Mouse (Mus musculus) embryonic facial prominence, embryonic 15.5 days (tissue): ENCODE measurements around the gene Fgd2. TPM values are rescaled to one million over a fixed set of nuclear protein-coding genes. Genes with fewer than 3 reads are reported as not detected.

ENCODE experiments used
- ATAC-seq: fragments of 200-750 bp; cut with Nextera tagmentation; 2 replicates; pipeline ENCODE4 v1.8.0; 2017; ENCODE audit warnings: low read depth, moderate TSS enrichment; ENCODE audit not compliant: insufficient number of reproducible peaks, low FRiP score, low TSS enrichment
- H3K27ac ChIP-seq: fragments of 300-500 bp; sonication (generic); replicated peaks from 2 replicates; pipeline ENCODE4 v1.5.1; 2015; ENCODE audit warnings: mild to moderate bottlenecking, inconsistent platforms
- H3K27me3 ChIP-seq: fragments of 300-500 bp; sonication (generic); 2 replicates; pipeline ENCODE4 v1.6.1; 2015; ENCODE audit warnings: inconsistent platforms
- H3K36me3 ChIP-seq: fragments of 300-500 bp; sonication (generic); 2 replicates; pipeline ENCODE4 v1.6.1; 2015; ENCODE audit warnings: mild to moderate bottlenecking, inconsistent platforms
- H3K4me1 ChIP-seq: fragments of 300-500 bp; sonication (generic); 2 replicates; pipeline ENCODE4 v1.6.1; 2015; ENCODE audit warnings: inconsistent platforms
- H3K4me2 ChIP-seq: fragments of 300-500 bp; sonication (generic); replicated peaks from 2 replicates; pipeline ENCODE4 v1.6.1; 2015; ENCODE audit warnings: mild to moderate bottlenecking, inconsistent platforms
- H3K4me3 ChIP-seq: fragments of 300-500 bp; sonication (generic); replicated peaks from 2 replicates; pipeline ENCODE4 v1.5.1; 2015; ENCODE audit warnings: mild to moderate bottlenecking, inconsistent platforms
- H3K9ac ChIP-seq: fragments of 300-500 bp; sonication (generic); 2 replicates; pipeline ENCODE4 v1.6.1; 2015; ENCODE audit warnings: inconsistent platforms
- H3K9me3 ChIP-seq: fragments of 300-500 bp; sonication (generic); replicated peaks from 2 replicates; pipeline ENCODE4 v1.6.1; 2016; ENCODE audit warnings: inconsistent platforms
- WGBS: fragments of 180-500 bp; shearing (Covaris S2); methylation state at CpG from one replicate; pipeline ENCODE4 v1.1.7; 2015; 5-methylcytosine and 5-hydroxymethylcytosine counted together
- polyA plus RNA-seq: library from polyadenylated mRNA; unstranded; fragments of >200 nt; fragmentation: Nextera tagmentation; extraction: Ambion mirVana; gene quantifications from 2 replicates; pipeline ENCODE4 v1.2.1, GENCODE M21; 2015

Gene Fgd2
- polyA plus RNA-seq, 1 experiment from 2014 or later = 14.5 TPM

DNA sequence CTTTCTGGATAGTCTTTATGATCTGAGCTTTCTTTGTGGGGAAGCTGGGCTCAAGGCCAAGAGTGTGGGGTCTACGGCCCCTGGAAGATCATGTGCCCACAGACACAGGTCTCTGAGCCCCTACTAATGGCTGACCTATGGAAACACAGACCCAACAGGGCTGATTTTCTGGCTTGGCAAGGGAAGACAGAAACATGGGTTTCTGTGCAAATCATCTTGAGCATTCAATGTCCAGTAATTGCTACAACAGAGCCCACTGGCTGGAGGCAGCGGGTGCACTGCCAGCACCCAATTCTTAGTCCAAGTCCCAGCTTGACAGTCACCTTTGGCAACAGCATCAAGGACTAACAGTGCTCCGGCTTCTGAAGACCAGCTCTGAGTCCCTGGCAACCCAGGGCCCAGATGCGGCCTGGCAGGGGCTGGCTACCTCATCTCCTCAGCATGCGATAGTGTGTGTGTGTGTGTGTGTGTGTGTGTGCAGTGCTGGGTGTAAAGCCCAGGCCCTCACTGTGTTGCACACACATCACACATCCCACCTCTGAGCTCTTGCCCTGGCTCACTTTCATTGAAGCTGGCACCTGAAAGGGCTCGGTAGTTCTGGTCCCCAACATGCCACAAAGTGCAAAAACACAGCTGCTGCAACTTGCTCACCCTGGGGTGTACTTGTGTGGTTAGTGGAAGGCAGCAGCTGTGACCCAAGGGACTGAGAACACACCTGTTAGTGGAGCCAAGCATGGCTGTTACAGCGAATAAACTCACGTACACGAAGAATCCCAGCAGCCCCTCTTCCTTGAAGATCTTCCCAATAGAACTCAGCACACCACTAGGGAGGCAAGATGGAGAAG lies 22.5 kb upstream of the Fgd2 start:
- WGBS = 86% methylated on average over 9 of the region's 9 CpGs
- no peak overlapping the region for H3K4me2 ChIP-seq

DNA sequence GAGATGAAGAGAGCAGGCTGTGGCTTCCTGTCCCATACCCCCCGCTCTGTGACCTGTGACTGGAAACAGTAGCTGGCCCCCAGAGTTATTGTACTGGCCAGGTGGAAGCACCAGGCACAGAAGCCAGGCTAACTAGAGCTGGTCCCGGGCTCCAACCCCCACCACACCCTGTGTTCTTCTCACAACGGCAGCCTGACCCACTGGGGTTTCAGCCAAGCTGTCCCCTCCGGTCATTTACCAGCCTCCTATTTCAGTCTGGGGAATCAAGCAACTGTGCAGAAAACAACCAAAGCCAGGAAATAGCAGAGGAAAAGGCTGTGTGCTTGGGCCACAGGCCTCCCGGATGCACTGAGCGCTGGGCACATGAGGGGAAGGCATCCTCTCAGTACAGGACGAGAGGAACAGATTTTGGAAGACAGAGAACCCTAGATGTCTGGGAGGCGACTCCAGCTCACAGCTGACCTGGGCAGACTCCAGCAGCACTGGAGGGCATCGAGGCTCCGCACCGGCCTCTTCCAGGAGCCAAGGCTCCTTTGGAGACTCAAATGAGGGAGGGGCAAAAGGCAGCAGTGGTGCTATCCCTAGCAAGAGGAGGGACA lies 21.4 kb upstream of the Fgd2 start:
- Histone ChIP-seq H3K9ac (no peak overlapping the region), H3K27ac (no peak overlapping the region; the same call in 1 of the 2 replicates), H3K4me2 (no peak overlapping the region), H3K4me3 (no peak overlapping the region), H3K27me3 (no peaks in the 10 kb centered on the region), H3K9me3 (no peaks in the 10 kb centered on the region), H3K4me1 (peaks cover 46% of the 10 kb centered on the region), H3K36me3 (peaks cover 69% of the 10 kb centered on the region)
- WGBS = 79% methylated on average over 11 of the region's 11 CpGs
- no peak for ATAC-seq

More for the DNA sequence above, 22.5 kb upstream of the Fgd2 start:
- ATAC-seq = no peak
- no peak overlapping the region for H3K4me3 ChIP-seq
- no peak overlapping the region for H3K9ac ChIP-seq
- peaks cover 40% of the 10 kb centered on the region for H3K4me1 ChIP-seq
- H3K36me3 ChIP-seq = peaks cover 75% of the 10 kb centered on the region
- H3K27ac ChIP-seq = no peak overlapping the region; the same call in 1 of the 2 replicates
- H3K27me3 ChIP-seq = no peaks in the 10 kb centered on the region
- H3K9me3 ChIP-seq = no peaks in the 10 kb centered on the region

DNA sequence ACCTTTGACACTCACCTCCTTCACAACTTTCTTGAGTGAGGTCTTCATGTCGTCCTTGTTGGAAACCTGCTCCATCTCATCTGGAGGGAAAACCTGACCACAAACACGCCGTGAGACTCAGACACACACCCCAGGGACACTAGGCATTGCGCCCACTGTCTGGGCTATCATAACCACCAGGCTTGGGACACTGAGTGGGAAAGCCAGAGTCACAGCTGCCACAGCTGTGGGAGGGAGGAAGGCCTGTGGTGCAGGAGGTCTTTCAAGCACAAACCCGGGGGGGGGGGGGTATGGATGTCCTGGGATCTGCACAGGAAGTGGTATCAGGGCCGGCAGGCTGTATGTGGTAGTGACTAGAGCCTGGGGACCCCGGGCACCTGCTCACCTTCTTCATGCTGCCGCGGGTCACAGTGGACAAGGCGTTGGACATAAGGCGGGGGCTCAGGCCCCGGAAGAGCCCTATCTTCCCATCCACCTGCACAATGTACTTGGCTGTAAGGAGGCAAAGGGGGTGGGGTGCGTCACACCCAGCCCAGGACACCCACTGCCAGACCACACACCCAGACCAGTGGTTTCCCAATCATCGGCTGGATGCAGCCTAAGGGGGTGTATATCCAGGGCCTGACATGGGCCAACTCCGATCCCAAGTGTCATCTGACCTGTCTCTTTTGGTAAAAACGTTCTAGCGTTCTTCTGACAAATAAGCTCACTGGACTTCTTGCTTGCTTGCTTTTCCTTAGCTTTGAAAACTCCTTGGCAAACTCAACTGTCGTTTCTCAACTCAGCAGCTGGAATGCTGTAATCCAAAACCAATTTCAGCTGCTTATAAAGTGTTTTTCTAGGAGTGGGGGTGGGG lies 20.1 kb upstream of the Fgd2 start:
- H3K9ac ChIP-seq = no peak overlapping the region
- peak overlapping the region; percentile 22; the same call in 1 of the 2 replicates for H3K4me2 ChIP-seq
- WGBS = 60% methylated on average over 18 of the region's 18 CpGs
- ATAC-seq = no peak
- no peaks in the 10 kb centered on the region for H3K9me3 ChIP-seq
- peaks cover 63% of the 10 kb centered on the region for H3K36me3 ChIP-seq
- H3K4me3 ChIP-seq = no peak overlapping the region
- peaks cover 52% of the 10 kb centered on the region for H3K4me1 ChIP-seq
- H3K27me3 ChIP-seq = no peaks in the 10 kb centered on the region
- H3K27ac ChIP-seq = peak overlapping the region; percentile 92

DNA sequence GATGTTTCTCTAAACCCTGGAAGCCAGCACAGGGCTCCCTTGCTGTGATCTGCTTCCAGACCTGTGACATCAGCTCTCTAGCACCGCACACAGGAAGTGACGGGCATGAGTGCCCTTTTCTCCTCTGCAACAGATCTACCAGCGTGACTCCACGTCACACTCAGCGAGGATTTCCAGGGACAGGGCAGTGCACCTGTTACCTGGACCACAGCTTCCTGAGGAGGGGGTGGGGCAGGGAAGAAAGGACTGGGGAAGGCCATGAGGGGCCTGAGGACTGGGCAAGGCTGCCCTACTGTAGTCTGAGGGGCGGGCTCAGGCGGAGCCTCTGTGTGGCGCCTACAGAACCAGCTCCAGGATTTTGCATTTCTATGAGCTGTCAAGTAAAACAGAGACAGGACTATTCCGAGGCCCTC lies 19.1 kb upstream of the Fgd2 start:
- H3K36me3 ChIP-seq = peaks cover 53% of the 10 kb centered on the region
- peak overlapping the region; percentile 92 for H3K27ac ChIP-seq
- peak; percentile 20 for ATAC-seq
- no peak overlapping the region; the same call in 1 of the 2 replicates for H3K4me3 ChIP-seq
- H3K9ac ChIP-seq = no peak overlapping the region
- 12% methylated on average over 9 of the region's 9 CpGs for WGBS
- H3K4me1 ChIP-seq = peaks cover 62% of the 10 kb centered on the region
- H3K9me3 ChIP-seq = no peaks in the 10 kb centered on the region
- H3K4me2 ChIP-seq = peak overlapping the region; percentile 22
- H3K27me3 ChIP-seq = no peaks in the 10 kb centered on the region

DNA sequence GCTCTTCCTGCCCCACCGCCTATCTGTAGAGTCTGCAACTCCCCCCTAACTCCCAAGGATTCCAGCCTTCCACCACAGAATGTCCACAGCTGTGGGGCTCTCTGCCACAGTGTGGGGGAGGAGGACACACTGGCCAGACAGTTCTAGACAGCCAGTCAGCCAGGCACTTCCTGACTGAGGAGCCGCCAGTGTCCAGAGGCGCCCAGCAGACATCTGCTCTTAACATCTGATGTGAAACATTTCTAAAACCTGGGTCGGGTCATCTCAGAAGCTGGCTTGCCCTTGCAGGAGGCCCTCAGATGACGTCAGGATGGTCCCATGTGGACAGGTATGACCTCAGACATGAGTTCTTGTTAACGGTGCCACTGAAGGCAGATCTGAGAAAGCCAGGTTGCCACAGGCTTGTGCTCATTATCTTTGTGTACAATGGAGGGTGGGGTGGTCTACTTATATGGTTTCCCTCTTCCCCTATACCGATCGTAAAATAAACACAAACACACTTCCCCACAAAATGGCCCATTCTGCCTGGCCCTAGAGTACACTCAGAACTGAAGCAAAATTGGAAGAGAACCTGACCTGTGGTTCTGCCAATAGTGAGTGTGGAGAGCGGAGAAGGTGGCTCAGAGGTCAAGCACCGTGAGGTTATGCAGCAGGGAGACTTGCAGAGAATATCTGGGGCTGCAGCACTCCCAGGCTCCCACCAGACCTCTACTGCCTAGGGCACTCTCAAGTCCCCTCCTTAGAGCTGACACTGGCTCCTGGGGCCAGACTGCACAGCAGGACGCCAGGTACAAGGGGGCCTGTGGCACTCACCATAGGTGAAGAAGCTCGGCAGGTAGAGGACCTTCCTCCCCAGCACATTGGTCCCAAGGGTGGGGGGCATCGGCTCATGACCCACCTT lies 18.5 kb upstream of the Fgd2 start:
- H3K27me3 ChIP-seq = no peaks in the 10 kb centered on the region
- H3K9ac ChIP-seq = no peak overlapping the region
- H3K4me1 ChIP-seq = peaks cover 64% of the 10 kb centered on the region
- WGBS = 42% methylated on average over 13 of the region's 13 CpGs
- no peak overlapping the region for H3K4me3 ChIP-seq
- ATAC-seq = peak; percentile 56
- peaks cover 47% of the 10 kb centered on the region for H3K36me3 ChIP-seq
- H3K4me2 ChIP-seq = peak overlapping the region; percentile 22; the same call in 1 of the 2 replicates
- H3K27ac ChIP-seq = peak overlapping the region; percentile 92
- H3K9me3 ChIP-seq = no peaks in the 10 kb centered on the region

DNA sequence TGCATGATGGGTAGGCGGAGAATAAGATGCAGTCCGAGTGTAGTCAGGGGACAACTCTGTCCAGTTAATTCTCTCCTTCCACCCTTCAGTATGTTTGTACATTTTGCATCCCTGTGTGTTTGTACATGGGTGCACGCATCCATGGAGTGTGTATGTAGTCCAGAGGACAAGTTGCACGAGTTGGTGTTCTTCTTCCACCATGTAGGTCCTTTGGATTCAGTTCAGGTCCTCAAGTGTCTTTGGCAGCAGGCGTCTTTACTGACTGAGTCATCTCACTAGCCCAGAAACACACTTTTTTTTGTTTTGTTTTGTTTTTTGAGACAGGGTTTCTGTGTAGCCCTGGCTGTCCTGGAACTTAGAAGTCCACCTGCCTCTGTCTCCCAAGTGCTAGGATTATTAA lies 17.5 kb upstream of the Fgd2 start:
- Histone ChIP-seq H3K9ac (no peak overlapping the region), H3K36me3 (peaks cover 37% of the 10 kb centered on the region), H3K9me3 (no peaks in the 10 kb centered on the region), H3K4me1 (peaks cover 68% of the 10 kb centered on the region), H3K27ac (no peak overlapping the region), H3K4me3 (no peak overlapping the region), H3K4me2 (no peak overlapping the region), H3K27me3 (no peaks in the 10 kb centered on the region)
- WGBS = 84% methylated on average over 5 of the region's 5 CpGs
- no peak for ATAC-seq

DNA sequence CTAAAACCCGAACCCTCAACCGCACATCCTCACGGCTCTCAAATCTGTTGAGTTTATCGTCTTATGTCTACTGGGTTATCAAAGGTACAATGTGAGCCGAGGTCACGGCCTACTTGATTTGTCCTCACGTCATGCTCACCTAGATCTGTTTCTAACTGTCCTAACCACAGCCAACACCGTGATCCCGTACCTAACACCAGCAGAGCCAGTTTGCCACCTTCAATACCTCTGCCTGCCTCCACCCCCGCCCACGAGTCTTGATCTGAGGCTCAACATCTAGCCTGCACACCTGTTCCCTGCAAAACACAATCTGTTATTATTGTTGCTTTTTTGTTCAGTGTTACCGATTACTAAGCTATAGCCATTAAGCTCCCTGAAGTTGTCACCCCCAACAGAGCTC lies 15.4 kb upstream of the Fgd2 start:
- WGBS = 87% methylated on average over 12 of the region's 12 CpGs
- ATAC-seq = no peak

DNA sequence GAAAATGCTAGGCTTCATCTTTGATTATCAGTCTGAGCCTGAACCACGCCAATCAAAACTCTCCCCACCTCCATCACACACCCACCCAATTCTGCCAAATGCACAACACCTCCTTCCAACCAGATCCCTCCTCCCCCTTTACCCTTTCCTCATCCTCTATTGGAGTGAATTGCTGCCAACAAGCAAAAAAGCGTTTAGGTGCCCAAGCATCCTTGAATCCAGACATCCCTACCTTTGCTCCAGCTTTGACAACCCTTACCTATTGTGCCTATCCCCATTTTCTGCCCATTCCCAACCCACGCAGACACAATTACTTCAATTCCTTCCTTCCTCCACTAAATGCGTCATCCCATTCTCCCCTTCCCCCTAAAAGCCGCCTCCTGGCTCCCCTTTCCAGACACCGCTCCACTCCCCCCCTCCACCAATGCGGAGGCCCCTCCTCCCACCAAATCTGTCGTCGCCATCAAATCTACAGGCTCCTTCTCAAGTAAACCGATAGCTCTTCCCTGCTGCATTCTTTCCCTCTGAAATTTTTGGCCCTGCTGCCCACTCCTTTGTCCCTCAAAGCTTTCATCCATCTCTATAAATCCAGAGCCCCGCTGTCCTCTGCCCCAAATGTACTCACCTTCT lies 14.1 kb upstream of the Fgd2 start:
- peak overlapping the region; percentile 62 for H3K4me2 ChIP-seq
- peak overlapping the region; percentile 97 for H3K9ac ChIP-seq
- no peak for ATAC-seq
- peak overlapping the region; percentile 91 for H3K27ac ChIP-seq
- H3K36me3 ChIP-seq = peaks cover 15% of the 10 kb centered on the region; the same call in 1 of the 2 replicates
- H3K9me3 ChIP-seq = no peaks in the 10 kb centered on the region
- H3K4me1 ChIP-seq = peaks cover 45% of the 10 kb centered on the region
- WGBS = 2% methylated on average over 11 of the region's 11 CpGs
- no peaks in the 10 kb centered on the region for H3K27me3 ChIP-seq
- peak overlapping the region; percentile 92 for H3K4me3 ChIP-seq

More for the DNA sequence above, 15.4 kb upstream of the Fgd2 start:
- no peak overlapping the region for H3K4me3 ChIP-seq
- H3K36me3 ChIP-seq = peaks cover 17% of the 10 kb centered on the region
- no peaks in the 10 kb centered on the region for H3K9me3 ChIP-seq
- H3K4me2 ChIP-seq = no peak overlapping the region
- H3K4me1 ChIP-seq = peaks cover 59% of the 10 kb centered on the region
- H3K27ac ChIP-seq = no peak overlapping the region
- H3K27me3 ChIP-seq = no peaks in the 10 kb centered on the region
- no peak overlapping the region for H3K9ac ChIP-seq

DNA sequence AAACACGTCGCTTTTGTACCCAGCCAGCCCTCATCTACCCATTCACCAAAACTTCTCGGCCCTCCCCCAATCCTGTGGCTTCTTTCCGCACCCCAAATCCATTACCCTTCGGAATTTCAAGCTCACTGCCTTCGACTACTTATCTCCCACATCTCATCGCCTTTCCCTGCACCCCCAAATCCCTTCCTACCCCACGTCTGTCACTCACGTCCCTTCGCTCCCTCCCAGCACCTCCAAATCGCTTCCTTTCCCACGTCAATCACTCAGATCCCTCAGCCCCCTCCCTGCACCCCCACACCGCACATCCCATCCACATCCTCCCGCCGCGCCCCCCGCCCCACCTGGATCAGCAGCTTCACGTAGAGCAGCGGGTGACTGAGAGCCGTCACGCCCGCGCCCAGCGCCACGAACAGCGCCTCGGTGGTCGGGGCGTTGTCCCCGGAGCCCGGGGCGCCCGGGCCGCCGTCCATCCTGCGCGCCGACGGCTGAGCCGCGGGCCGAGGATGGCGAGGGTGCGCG lies 13.5 kb upstream of the Fgd2 start:
- ATAC-seq = peak; percentile 13; the same call in 1 of the 2 replicates
- H3K36me3 ChIP-seq = peaks cover 15% of the 10 kb centered on the region; the same call in 1 of the 2 replicates
- H3K4me1 ChIP-seq = peaks cover 39% of the 10 kb centered on the region
- WGBS = under 1% methylated on average over 45 of the region's 45 CpGs
- peak overlapping the region; percentile 92 for H3K4me3 ChIP-seq
- peak overlapping the region; percentile 91 for H3K27ac ChIP-seq
- H3K9me3 ChIP-seq = no peaks in the 10 kb centered on the region
- peak overlapping the region; percentile 97 for H3K9ac ChIP-seq
- no peaks in the 10 kb centered on the region for H3K27me3 ChIP-seq
- peak overlapping the region; percentile 62 for H3K4me2 ChIP-seq
